Mouse (Mus musculus) naive thymus-derived CD4-positive, alpha-beta T cell, adult 2 months (primary cell): ENCODE measurements around the gene Ankrd17.

Experiments used
- DNase-seq: peaks from one replicate; pipeline ENCODE4 v3.0.0-alpha.2; 2011; ENCODE audit warnings: low read depth

Ankrd17 gene

DNA sequence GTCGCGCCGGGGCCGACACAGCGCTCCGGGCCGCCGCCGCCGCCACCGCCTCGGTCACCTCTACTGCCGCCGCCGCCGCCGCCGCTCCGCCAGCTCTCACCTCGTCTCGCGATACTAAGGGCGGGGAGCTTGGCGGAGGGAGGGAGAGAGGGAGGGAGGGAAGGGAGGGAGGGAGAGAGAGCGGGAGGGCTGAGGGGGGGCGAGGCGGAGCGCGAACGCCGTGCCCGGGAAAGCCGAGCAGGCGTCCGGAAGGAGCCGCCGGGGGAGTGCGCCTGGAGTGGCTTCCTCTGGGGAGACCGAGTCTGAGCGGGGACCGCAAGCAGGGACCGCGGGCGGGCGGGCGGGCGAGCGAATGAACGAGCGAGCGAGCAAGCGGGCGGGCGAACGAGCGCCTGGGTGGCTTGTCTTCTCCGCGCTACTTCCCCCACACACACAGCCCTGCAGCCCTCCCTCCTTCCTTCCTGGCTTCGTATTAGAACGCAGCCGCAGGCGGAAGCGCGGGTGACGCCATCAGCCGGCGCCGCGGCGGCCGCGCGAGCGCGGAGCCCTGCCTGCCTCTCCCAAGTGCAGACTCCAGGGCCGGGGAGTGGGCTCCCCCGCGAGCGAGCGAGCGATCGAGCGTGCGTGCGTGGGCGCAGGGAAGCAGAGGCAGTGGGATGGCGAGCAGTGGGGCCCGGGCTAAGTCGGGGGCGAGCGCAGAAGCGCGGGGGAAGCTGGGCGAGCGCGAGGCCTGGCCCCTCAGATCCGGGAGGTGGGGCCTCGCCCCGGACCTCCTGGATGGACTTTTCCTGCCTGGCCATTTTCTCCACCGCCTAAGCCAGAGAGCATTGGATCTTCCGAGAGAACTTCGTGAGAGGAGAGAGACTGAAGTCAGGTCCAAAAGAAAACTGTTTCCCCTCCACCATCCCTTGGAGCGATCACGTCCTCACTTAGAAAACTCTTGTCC lies at the start of gene Ankrd17:
Gene Ankrd17 (minus strand): TSS at position 457 of the 946 bp plus-strand sequence.
- DNase-seq, result peak; percentile 93

DNA sequence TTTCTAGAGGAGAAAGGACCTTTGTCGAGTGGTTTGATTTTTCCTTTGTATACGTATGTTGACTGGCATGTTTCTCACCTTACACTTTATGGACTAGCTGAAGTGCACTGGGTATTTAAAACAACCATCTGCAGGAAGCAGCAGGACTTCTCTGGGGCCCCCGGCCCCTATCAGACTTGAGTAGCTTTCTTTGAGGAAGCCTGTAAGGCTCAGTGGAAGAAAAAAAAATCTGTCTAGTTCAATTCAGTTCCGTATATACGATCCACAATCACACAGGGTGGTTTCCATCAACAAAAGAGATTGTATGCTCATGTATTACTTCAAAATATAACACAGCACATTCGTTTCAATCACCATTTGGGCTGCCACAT lies 48.5 kb upstream of the Ankrd17 start:
- no peak for DNase-seq

DNA sequence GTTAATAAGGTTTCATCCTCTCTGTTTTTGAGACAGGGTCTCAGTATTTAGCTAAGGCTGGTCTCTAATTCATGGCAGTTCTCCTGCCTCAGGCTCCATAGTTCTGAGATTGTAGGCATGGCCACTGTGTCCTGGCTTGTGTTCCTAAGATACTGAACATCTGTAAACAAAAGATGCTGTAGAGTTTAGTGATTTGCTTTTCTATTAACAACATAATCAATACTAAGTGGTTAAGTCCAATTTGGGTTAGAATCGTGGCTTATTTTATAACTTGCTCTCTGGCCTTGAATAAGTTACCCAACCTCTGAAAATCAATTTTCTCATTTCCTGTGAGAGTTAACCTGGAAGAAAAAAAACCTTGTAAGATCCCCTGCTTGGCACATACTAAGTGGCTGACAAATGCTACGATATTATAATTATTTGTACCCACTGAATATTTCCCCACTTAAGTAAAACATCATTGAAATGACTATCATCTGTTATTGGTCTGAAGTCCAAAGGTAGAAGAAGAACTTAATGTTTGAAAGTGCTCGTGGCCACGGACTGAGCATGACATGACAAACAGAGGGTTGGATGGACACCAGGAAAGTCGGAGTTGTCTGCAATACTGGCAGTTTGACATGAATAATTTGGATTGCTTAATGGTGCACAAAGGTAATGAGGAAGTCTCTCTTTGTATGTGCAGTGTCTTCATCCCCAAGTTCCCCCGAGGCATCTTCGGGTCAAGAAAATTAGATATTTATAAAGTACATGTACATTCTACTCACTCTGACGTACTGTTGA lies 48.0 kb upstream of the Ankrd17 start:
- no peak for DNase-seq

DNA sequence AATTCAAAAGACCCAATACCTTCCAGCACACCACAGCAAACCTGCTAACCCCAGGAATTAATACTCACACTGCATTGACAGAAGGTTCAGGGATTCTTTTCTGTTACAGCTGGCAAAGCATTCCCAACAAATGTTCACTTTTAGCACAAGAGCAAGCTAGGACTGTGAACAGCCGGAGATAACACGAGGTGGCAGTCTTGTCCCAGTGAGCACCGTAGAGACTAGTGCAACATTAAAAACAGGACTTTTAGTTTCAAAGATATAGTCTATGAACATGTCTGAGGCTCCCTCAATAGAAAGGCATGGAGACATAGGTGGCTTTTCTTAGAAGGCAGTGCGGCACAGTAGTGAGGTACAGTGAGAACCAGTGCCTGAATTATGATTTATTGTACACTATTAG lies 38.8 kb upstream of the Ankrd17 start:
- peak; percentile 13 for DNase-seq

DNA sequence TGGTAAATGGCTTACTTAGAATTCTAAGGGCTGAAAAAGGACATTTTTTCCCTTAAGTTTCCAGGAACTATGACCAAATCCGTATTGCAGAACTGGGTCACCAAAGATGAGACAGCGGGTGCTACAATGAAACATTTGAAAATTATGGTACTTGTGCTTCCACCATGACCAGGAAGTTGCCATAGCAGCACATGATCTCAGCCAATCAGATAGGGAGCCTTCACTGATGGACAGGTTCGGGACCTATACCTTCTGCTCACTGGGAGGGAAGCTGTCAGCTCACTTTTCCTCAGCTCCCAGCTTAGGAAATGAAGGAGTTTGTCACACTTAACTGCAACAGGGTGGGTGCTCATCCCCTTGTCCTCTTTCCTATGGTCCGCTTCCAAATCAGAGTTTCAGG lies 30.4 kb upstream of the Ankrd17 start:
- DNase-seq, result no peak

DNA sequence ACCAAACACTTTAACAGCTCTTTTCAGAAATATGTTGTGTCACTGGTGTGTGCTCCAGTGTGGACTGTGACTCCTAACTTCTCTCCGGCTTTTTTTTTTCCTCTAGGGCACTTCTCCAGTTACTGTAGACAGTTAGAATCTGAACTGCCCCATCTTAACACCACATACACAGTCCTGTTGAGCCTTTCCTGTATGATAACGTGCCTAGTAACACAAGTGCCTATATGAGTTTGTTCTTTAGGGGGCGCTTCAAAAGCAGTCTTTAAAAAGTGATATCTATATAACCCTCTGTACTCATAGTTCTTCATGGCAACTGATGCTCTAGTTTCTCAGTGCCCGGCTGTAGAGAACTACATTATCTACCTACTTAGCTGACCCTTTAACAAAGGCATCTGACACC lies 27.9 kb upstream of the Ankrd17 start:
- DNase-seq, result peak; percentile 24

DNA sequence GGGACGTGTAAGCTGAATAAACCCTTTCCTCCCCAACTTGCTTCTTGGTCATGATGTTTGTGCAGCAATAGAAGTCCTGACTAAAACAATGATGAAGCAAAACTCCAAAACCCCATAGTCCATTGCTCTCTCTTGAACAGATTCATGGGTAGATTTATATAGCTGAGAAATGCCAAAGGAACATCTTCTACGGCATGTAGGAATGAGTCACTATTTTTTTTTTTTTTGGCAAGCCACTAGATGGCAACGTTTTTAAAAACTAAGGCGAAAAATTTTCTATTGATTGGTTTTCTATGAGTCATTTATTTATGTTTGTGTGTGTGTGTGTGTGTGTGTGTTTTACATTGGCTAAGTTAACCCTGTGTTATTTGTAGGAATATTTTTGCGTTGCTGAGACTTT lies 27.4 kb upstream of the Ankrd17 start:
- no peak for DNase-seq

DNA sequence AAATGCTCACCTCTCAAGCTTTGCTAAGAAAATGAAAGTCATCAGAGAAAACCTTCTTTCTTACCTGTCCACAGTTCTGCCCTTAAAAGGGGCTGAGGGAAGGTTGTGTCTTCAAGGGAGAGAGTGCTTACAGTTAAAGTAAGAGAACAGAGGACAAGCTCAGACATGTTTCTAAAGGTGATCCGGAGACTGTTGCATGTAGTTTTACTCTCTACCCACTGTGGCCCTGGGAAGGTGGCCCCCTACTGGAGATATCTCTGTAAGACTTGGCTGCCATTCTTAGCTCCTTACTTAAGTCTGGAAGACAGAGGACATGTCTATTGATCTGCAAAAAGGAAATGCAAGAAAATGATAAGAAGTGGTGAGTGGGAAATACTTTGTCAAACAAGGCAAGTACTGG lies 16.7 kb upstream of the Ankrd17 start:
- peak; percentile 71 for DNase-seq

DNA sequence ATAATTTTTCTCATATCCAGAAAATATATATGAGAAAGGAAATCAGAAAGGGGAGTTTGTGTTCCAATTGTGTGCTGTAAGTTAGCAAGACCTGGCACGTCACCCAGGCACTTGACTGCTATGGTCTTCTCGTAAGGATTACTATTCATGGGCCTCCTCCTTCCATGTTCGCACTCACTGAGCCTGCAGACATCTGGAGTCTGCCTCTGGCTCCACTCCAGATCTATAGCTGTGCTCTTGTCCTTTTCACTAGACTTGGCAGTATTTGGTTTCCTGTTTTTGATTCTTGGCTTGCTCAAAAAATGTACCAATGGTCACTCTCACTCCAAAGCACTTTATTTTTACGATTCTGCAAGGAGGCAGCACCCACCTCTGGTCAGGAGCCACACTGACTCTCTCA lies 15.1 kb upstream of the Ankrd17 start:
- DNase-seq, result no peak

DNA sequence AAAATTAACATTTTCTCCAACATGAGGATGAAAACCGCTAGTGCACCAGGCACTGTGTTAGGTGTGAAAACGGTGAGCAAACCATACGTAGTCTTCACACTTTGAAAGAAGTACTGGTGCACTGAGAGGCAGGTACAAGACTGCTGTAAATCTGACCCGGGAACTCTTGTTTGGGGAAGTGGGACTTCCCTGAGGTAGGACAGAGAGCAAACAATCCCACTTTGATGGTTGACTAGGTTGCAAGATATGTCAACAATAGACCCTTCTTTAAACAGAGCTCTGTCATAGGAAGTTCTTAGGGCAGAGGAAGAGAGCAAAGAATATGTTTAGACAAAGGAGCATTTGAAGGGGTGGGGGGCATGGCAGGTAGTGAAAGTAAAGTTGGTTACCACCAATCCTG lies 7.3 kb upstream of the Ankrd17 start:
- DNase-seq, result no peak

DNA sequence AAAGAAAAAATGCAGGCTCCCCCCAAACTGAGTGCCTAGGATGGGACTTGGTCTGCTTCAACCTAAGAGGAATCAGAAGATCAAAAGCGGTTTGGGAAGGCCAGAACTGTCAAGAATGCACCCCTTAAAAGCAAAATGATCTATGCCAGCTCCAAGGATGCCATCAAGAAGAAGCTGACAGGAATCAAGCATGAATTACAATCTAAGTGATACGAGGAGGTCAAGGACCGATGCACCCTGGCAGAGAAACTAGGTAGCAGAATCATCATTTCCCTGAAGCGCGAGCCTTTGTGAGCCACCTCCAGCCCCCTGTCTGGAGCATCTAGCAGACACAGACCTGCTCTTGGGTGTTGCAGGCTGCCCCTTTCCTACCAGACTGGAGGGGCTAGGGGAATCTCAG lies 4.0 kb upstream of the Ankrd17 start:
- DNase-seq, result no peak

DNA sequence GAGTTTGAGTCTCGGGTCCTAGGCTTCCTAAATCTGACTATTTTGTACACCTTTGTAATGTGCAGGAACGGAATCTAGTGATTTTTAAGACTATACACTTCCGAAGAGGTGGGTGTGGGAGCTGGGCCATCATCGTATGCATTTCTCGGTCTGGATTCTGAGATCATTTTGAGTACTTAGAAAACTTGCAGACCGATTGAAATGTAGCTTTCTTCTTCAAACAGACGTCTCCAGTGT lies 608 bp upstream of the Ankrd17 start, which contains the start of gene Gm9958:
Gene Gm9958 (plus strand): TSS at position 138 of the 237 bp plus-strand sequence.
- DNase-seq, result no peak

DNA sequence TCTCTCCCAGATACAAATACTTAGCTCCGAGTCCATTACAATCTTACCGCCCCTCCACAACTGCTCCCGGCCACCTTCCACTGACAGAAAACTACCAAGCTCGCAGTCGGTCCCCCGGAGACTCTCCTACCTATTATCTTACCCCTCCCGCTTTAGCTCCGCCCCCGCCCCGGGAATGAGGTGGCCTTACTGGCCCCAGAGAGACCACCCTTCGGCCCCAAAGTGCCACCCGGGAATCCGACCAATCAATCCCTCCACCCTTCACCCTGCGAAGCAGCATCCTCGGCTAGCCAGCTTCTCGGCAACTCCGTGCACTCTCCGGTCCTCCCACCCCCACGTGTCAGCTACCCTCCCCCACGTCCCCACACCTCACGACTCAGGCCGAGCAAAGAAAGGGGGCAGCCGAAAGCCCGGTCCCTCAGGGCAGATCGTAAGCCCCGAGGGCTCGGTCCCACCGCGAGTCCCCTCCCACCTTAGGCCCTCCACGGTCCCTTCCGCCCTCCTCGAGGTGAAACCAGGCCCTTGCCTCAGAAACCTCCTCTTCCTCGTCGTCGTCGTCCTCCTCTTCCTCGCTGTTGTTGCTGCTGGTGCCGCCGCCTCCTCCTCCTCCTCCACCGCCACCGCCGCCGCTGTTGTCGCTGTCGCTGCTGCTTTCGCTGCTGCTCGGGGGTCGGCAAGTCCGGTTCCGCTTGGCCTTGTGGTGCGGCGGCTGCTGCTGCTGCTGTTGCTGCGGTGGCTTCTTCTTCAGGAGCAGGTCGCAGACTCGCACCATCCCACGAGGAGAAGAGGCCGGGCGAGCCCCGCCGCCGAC lies 1.0 kb downstream of the Ankrd17 start:
- peak; percentile 67 for DNase-seq

DNA sequence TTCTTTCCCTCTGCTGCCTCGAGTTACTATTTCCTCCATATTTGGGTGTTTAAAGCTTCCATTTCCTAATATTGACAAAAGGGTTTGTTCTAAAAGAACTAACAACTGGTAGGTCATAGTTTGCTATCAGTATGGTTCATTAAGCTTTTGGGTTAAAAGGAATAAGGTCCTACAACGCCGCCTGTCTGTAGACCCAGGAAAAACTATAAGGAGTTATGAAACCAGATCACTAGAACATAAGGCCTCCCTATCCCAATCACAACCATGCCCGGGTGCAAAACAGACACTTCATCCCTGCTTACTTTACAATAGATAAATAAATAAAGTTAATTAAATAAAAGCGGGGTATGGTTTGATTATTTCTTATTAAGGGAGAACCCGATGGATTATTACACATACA lies 1.9 kb downstream of the Ankrd17 start:
- DNase-seq, result peak; percentile 84

DNA sequence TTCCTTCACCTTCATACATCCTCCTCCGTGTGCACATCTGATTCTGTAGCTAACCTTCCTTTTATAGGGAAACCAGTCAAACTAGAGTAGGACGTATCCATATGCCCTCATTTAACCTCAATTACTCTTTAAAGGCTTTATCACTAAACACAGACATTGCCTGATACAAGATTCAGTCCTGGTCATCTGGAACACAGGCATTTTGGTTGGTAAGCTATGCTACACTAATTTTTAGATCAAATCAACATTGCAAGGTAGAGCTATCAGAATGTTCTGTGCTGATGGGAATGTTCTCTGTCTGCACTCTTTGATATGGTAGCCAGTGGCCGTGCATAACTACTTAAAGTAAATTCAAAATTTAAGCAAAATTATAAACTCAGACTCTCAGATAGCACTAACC lies 10.6 kb downstream of the Ankrd17 start:
- DNase-seq, result no peak

DNA sequence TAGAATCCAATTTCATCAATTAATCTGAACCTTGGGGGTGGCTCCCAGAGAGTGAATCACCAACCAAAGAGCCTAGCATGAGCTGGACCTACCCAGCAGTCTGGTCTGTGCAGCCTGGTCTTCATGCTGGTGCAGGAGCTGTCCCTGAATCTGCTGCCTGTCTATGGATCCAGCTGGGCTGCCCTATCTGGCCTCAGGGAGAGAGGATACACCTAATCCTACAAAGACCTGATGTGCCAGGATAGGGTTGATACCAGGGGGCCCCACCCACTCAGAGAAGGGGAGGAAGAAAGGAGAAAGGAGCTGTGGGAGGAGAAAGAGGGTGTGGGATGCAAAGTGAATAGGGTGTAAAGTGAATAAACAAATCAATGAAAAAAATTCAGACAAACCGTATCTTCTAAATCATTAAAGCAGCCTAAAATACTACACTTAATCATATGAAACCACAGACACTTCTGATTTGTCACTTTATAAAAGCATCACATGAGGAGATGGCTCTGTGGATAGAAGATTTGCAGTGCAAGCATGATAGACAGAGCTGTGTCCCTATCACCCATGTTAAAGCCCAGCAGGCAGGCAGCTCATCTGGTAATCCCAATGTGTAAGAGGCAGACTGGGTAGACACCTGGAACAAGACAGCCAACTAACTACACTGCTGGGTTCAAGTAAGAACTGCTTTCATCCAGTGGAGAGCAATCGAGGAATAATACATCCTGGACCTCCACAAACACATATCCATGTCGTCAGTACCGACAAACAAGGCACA lies 12.6 kb downstream of the Ankrd17 start:
- DNase-seq, result no peak

DNA sequence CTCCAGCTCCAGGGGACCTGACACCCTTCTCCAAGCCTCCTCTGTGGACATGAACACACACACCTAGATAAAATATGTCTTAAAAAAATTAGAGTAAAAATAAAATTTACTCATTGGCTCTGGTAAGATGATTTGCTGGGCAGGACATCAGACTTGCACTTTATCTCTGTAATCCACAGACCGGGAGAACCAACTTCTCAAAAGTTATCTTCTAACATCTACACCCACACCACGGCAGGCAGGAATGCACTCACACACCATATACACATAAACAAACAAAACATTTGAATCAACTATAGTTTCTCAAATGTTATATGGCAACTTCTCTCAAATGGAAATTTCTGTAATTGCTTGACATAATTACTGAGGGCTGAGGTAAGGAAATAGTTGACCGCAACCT lies 19.5 kb downstream of the Ankrd17 start:
- no peak for DNase-seq

DNA sequence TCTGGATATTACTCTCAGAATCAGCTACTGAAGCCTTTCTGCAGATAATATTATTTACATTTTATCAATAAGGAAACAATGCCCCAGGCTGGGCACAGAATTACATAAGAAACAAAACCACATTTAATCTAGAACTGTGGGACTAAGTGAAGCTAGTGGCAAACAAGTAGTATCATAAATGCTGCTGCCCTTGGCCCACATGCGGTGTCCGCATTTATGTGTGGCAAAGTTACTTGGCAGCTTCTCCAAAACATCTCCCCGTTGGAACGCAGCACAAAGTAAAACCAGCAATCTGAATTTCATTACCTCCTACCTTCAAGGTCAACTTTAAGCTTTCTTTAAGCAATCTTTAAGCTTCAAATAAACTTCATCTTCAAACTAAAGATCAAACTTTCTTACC lies 25.5 kb downstream of the Ankrd17 start:
- no peak for DNase-seq

DNA sequence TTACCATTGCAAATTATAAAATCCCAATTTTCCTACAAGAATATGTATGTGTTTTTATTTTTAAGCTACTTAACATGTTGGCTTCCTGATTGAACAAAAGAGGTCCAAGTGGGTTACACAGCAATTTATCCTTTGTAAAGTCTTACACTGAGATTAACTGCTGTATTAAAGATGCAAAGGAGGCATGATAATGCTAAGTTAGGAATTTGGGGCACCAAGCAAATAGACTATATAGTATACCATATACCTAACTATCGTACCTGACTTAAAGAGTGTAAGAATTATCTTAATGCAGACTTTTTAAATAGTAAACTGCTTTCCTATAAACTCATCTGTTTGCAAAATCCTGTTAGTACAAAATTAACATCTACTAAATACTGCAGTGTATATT lies 26.4 kb downstream of the Ankrd17 start:
- DNase-seq, result no peak

DNA sequence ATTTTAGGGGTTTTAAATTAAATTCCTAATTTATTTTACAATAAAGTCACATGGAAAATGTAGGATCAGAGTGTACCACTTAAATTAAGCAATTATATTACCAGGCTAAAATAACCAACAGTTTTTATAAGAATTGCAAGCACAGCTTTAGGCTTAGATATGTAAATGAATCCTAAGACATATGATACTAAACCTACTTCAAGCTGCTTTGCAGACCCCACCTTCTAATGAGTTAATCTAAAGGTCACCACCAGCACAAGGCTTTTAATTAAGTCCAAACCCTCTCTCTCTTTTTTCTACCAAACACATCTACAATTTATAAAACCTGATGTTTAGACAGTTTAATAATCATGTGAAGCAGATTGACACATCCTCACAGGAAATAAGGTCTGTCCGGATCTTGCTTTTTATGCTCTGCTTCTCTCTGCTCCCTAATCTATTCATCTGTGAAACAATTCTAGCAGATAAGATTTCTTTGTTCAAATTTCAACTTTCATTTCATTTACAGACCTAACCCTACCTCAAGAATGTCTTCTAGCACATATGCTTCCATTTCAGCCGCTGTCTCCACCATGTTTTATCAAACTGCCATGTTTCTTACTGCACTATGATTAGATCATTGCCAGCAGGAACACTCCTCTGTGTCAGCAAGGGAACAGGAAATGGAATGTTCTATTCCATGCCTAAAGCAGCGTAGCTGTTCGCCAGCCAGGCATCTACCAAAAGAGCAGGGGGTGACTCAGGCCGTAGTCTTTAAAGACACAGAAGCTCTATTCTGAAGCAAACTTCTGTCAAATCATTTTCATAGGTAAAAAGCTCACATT lies 27.0 kb downstream of the Ankrd17 start:
- DNase-seq, result peak; percentile 63
